Mouse (Mus musculus): ENCODE measurements around the gene Zfp385b. TPM values are rescaled to one million over a fixed set of nuclear protein-coding genes. Genes with fewer than 3 reads are reported as not detected.

Gene Zfp385b
- total RNA-seq, 2 experiments from 2014 or later = 48.2 to 49.2 TPM

DNA sequence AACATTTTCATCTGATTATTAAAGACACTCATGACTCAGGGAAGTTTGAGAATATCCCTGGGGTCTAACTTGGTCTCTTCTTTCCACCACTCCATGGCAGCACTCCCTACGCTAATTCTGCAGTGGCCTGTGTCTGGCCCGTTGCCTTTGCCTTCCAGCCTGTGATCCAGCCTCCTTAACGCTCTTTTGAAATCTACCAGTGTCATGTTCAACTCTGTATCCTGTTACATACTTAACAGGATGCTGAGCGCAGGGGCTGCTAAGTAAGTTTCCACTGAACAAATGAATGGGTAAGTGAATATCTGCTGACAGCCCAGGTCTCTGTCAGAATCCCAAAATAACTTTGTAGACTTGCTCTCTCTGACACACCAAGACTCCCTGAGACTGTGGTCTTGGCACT lies 210.8 kb downstream of the Zfp385b start:
- DNase-seq (ENCODE audit: low spot score in 2 of 2) = no peak

DNA sequence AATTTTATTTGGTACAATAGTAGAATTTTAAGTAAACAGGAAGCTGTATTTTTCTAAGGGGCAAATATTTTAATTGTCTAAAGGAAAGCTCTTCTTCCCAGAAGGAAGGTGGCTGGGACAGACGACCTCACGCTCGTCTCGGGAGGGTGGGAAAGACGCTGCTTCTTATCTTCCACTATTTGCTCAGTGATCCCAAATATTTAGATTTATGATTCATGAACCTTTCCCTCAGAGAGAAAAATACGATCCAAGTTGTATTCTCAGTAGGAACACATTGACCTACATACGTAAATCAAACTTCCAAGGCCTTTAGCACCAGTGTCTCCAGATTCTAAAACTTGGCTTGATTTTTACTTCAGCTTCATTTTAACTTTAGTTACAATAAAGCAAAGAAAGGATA lies 226.0 kb downstream of the Zfp385b start:
- no peak for DNase-seq (ENCODE audit: low spot score in 2 of 2)

DNA sequence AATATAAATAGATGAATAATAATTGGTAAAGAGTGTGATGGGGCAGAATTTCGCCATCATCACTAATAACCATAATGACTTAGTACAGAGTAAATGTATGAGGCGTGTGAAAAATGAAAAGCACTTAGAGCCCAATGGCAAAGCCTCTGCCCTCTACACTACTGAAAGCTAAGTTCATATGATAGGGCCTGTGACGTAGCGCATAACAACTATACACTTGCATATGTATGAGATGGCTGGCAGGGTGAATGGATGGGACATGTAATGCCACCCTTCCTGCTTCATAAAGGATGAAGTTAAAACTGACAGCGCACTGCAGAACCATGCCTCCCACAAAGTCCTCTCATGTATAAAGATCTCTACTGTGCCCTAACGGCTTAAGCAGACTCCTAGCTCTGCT lies 226.9 kb downstream of the Zfp385b start:
- no peak for DNase-seq (ENCODE audit: low spot score in 2 of 2)

DNA sequence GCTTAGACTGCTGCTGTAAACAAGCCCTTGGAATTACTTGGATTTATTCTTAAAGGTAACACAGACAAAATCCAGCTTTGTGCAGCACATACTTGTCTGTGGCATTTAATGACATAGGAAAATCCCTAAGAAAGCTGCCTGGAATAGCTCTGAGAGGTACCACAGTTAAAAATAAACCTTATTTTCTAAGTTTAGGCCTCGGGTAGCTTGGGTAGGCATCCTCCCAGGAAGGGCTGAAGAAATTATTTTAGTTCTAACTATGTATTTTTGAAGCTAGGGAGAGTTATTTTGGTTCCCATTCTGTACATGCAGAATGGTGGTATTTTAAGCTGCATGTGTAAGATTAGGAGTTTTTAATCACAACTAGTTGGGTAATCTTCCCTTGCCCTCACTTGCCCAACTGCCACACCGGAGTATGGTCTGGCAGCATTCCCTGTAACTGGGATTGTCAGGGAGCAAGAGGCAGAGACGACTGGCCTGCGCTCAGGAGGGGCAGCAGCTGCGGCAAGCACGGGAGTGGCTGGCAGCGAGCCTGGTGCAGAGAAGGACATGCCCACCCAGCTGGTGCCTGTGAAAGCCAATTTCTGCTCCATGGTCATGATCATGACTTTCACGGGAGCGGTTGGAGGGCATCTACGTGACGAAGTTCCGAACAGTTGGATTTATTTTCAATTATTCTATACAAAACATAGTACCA lies 230.1 kb downstream of the Zfp385b start:
- DNase-seq (ENCODE audit: low spot score in 2 of 2) = peak; percentile 30 to 47

DNA sequence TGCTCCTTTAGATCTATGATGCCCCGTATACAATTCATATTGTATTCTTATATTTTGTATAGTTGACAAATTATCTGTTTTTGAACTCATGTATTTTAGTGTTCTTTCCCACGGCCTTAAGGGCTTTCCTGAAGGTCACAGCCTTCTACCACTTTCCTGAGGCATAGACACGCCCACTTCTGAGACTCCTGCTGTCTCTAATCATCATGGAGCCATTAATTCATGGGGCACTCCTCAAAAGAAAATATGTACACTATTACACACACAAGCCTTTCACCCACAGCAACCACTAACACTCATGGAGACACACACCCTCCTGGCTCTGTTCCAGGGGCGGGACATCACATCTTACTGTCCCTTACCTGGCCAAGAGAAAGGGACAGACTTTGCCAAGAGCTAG lies 232.1 kb downstream of the Zfp385b start:
- DNase-seq (ENCODE audit: low spot score in 2 of 2) = no peak

DNA sequence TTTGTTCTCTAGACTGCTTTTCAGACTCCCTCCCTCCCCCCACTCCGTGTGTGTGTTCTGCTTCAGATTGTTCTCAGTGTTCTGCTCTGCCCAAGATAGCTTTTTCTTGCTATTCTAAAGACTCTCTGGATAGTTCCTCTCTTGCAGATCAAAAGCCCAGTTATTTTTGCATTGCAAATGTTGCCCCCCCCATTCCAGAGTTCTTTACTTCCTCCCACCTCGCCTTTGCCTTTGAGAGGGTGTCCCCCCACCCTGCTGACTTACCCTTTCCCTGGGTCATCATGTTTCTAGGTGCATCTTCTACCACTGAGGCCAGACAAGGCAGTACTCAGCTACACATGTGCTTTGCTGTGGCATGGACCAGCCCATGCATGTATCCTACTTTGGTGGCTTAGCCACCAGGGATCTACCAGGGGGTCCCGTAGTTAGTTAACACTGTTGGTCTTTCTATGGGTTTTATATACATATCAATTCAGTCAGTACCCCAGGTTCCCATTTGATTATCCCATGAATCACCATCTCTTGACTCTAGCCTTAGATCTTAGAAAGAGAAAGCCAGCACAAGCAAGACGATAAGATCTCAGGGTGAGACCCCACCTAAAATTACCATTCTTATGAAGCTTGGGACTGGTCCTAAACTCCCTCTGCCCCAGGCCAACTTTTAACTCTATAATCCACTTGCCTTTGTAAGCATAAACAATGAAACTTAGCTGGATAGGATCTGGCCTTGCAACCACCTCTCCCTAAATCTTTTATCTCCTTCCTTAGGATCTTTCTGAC lies 232.7 kb downstream of the Zfp385b start:
- DNase-seq (ENCODE audit: low spot score in 2 of 2) = no peak

DNA sequence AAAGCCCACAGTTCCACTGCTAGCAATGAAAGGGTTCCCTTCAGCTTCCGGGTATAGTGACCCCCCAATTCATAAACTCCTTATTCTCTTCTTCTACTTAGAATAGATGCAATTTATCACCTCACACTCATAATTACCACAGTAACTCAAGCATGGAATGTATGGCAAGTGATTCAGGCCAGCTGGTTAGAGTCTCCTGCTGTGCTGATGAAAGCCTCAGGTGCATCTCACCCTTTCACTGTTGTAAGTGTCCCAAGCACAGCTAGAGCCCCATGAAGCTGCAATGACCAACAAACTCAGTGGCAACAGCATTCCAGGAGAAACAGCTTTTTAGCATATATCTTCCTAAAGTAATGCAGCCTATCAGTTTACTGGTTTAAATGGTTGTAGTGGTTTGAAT lies 235.9 kb downstream of the Zfp385b start:
- no peak for DNase-seq (ENCODE audit: low spot score in 2 of 2)

DNA sequence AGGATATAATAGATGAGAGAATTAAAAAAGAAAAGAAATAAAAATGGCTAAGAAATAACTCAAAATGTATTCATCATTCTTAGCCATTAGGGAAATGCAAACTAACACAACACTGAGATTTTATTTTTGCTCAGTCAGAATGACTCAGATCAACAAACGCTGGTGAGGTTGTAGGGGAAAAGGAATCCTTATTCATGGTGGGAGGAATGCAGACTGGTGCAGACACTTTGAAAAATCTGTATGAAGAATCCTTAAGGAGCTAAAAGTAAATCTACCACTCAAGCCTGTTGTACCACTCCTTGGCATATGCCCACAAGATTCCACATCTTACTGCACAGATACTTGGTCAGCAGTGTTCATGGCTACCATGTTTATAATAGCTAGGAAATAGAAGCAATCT lies 242.9 kb downstream of the Zfp385b start:
- DNase-seq (ENCODE audit: low spot score in 2 of 2) = no peak

DNA sequence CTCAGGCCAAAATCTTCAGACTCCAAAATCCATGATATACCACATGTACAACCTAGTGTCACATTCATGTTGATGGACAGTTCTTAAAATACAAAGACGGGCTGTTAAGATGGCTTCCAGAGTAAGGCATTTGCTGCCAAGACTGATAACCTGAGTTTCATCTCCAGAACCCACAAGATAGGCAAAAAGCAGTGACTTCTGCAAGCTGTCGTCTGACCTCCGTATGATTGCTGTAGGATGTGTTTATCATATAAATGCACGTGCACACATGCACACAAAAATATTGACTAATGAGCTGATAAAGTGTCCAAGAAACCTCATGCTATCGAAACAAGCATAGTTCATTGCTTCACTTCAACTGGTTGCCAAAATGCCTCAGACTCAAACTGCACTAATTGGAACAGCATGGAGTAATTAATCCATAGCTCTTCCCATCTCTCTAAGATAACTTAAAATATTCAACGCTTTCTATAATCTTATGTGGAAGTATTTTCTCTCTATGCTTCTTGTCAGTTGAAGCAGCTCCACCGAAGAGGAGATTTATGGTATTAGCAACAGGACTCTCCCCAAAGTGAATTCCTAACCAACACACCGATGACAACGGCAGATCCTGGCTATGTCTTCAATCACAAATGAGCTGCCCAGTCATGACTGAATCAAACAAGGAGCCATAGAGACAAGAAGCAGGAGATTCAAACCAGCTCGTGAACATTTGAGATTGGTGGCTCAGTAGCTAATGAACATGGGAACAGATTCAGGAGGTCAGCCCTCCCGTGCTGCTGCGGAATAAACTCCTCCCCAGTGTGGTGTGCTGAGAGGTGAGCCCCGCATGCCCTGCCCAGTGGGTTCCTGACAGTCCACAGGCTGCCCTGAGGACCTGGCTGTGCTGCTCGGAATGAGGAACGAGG lies 251.7 kb downstream of the Zfp385b start:
- no peak for DNase-seq (ENCODE audit: low spot score in 2 of 2)

DNA sequence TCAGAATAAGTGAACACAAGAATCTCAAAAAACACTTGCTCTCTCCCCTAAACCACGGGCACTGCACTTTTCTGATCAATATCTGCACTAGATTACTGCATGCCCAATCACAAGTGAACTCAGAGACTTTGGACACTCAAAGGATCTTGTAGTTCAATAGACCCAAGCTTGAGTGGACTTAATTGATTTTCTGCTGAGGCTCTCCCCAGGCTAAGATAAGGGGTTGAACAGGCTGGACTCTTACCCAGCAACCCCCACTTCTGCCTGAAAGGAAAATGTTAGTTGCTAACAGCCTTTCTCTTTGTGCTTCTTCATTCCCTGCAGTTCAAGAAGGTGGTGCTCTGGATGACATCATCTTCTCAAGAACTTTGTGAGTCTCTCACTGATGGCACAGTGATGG lies 255.7 kb downstream of the Zfp385b start:
- no peak for DNase-seq (ENCODE audit: low spot score in 2 of 2)

DNA sequence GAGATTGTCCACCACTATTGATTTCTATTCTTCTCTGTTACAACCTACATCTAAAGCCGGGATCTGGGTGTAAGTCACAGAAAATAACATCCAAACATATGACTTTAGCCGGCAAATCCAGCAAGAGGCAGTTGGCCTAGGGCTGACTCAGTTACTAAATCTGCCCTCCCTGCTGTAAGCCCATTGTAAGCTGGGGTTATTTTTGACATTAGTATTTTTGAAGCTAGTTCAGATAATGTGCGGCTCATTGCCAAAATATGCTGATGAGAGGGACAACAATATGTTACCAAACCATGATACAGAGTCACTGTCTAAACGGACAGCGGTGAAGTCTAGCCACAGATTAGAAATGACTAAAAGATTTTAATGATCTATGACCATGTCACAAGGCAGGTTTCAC lies 257.5 kb downstream of the Zfp385b start:
- no peak for DNase-seq (ENCODE audit: low spot score in 2 of 2)

DNA sequence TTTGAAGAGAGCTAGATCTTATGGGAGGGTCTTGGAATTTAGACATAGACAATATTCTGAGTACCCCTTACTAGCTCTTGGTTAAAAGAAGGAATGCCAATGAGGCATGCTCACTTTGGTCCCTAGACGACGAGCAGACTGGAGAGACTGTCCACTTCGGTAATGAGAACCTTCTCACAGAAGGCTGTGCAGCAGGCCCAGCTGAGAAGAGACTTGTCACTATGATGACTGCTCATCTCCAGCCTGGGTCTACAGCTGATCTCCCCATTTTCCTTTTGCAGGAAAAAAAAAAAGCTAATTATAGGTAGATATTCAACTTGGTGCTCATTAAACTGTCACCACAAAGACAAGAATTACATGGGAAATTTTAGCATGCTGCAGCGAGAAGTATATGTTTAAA lies 262.5 kb downstream of the Zfp385b start:
- DNase-seq (ENCODE audit: low spot score in 2 of 2) = no peak

DNA sequence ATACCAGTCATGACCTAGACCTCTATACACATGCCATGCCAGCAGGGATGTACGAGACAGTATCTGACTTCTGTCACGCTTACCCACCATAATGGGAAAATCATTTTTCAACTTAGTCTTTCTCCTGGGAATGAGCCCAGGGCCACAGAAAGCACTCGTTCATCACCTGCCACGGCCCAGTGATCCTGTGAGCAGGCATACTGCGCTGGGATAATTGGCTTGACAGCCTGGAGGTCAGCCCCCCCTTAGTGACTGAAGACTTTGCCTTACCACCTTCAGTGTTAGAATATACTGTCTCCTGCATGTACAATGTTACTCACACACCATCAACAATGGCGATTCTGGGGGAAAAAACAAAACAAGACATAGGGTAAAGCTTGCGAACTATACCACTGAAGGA lies 263.5 kb downstream of the Zfp385b start:
- DNase-seq (ENCODE audit: low spot score in 2 of 2) = no peak

DNA sequence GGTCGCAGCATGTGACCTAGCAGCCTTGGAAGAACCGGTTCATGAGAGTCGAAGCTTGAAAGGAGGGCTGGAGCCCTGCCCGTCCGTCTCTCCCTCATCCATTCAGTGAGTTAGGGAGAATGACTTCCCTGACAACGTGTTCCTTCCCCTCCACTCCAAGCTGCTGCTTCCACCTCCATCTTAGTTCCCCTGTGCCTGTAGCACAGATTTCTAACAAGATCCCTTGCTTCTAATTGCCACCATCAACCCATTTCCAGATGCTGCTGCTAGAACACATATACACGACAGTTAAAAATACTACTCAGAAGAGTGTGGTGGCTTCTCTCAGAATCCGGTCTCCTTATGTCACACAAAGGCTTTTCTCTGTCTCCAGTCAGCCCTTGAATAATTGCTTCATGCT lies 266.8 kb downstream of the Zfp385b start:
- peak in 1 of 2 experiments; percentile 15 for DNase-seq (ENCODE audit: low spot score in 2 of 2)

DNA sequence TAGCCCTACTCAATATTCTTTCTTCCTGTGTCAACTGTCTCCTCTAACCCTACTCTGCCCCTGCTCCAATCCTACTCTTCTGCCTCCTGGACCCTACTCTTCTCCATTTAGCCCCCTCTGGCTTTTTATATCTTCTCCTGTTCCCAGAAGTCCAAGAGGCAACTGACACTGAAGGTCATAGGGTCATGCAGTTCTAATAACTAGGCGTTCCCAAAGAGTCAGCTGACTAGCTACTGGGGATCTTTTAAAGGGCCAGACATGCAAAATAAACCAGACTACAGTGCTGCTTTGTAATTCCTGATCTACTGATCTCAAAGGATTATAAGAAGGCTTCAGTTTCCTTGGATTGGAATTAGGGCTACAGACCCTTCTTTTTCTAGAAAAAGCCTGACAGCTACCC lies 276.1 kb downstream of the Zfp385b start:
- DNase-seq (ENCODE audit: low spot score in 2 of 2) = no peak

DNA sequence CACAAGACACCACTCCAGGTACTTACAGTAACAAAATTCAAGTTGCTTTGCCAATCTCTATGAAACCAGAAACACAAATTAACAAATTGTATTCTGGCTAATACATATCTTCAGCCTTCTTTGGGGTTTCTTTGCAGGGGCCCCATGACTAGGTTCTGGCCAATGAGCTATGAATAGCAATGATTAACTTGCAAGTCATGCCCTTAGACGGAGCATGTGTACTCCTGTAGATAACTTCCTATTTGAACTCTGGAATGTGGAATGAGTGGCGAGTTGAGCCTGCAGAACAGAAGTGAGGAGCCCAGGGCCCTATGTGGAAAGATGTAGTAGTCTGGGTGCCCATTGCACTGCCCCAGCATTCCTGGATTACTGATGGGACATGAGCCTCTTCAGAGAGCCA lies 276.8 kb downstream of the Zfp385b start:
- DNase-seq (ENCODE audit: low spot score in 2 of 2) = no peak

DNA sequence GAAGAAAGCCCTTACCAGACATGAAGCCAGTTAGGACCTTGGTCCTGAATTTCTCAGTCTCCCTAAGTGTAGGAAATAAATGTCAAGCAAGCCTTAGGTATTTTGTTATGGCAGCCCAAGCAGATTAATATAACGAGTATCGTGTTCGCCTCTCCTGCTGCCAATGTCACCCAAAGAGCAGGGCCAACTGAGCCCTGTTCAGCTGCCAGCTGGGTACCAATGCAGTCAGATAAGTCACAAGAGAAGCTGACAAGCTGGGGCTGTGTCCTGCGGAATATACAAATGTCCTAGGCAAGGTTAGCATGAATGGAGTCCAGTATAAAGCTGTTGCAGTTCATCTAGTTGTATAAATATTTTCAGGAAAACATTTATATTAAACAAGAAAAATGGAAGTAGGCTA lies 277.8 kb downstream of the Zfp385b start:
- no peak for DNase-seq (ENCODE audit: low spot score in 2 of 2)

DNA sequence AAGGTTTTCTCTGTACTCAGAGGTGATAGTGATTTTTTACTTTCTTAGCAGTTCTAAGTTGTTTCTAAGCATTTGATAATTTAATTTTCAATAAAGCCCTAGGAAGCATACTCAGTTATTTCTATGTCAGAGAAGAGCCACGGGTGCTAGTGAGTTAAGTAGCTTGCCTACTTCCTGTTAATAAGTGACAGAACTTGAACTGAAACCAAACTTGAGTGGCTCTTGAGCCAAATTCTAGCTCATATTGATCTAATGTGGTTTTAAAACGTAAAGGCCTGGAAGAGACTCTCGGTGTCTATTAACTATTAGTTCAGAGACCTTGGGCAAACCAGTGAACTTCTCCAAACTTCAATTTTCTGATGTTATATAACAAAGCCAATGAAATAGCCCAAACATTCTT lies 278.6 kb downstream of the Zfp385b start:
- DNase-seq (ENCODE audit: low spot score in 2 of 2) = no peak

DNA sequence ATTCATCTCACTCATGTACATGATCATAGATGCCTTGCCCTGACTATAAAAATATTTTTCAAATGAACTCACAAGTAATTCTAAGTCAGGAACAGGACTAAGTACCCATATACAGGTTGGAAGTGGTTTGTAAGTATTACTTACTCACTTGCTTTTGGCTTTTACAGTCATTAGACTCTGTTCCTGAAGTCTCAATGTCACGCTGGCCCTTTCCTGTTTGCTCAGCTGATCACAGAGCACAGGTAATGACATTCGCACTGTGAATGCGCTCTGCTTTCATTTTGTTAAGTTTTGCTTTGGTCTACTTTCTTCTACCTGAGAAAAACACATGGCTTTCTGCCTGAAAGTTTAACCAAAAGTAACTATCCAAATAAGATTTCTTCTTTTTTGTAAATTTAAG lies 282.9 kb downstream of the Zfp385b start:
- no peak for DNase-seq (ENCODE audit: low spot score in 2 of 2)

DNA sequence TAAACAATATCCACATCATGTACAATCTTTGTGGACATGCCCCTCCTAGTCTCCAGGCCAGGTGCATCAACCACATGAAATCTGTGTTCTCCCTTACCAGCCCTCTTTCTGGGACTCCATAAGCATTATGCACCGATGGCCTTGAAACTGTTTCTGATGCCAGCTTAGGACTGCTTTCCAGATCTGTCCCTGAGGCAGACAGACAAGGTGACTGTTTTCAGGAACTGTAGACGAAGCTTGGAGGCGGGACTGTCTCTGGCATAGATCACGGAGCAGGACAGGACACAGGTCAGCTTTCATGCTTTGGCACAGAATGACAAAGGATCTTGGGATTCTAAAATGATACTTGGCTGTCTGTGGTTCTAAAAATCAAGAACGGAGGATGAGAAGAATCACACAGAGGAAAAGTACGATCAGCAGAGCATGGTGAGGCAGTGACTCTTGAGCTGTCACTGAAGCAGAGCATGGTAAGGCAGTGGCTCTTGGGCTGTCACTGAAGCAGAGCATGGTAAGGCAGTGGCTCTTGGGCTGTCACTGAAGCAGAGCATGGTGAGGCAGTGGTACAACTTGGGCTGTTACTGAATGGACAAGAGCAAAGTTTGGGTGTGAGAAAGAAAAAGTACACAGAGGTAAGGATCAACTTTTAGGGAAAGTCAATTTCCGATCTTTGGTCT lies 291.2 kb downstream of the Zfp385b start:
- DNase-seq (ENCODE audit: low spot score in 2 of 2) = no peak

DNA sequence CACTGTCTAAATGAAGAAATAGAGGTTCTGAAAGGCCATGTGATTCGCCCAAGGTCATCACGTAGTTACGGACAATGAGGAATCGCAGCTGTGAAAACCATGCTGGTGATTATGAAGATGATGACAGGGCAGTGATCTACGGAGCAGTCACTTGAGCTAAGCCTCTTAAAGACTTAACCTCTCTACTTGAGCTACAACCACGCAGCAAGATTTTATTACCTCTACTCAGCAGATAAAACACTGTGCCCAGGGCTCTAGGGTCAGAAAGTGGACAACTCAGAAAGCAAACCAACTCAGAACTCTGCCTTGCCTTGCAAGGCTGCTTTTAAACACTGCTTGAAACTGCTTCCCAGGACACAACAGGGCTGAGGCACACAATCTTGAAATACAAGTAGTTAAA lies 291.8 kb downstream of the Zfp385b start:
- DNase-seq (ENCODE audit: low spot score in 2 of 2) = no peak
